Mouse (Mus musculus) G1E (cell line): ENCODE data around the gene Catsperg1. TPM values are rescaled to one million over a fixed set of nuclear protein-coding genes. Genes with fewer than 3 reads are reported as not detected.
A peak's percentile ranks its signal among the peaks of the same experiment; 100 is the strongest.

Experiments
- ATAC-seq: 2 replicates; pipeline ENCODE4 v1.8.0; 2016; ENCODE audit warnings: mild to moderate bottlenecking; ENCODE audit not compliant: insufficient number of reproducible peaks, poor library complexity, low FRiP score, severe bottlenecking; ENCODE audit errors: extremely low read depth
- DNase-seq: peaks from one replicate; pipeline ENCODE4 v3.0.0; 2012; ENCODE audit warnings: low spot score
- H3K27me3 ChIP-seq: 2 replicates; pipeline ENCODE4 v1.6.1; 2012; ENCODE audit warnings: mild to moderate bottlenecking, low read length, inconsistent platforms; ENCODE audit not compliant: insufficient read depth
- H3K36me3 ChIP-seq: replicated peaks from 2 replicates; pipeline ENCODE3; 2012; ENCODE audit warnings: mild to moderate bottlenecking, inconsistent platforms
- H3K4me1 ChIP-seq: 2 replicates; pipeline ENCODE4 v1.6.1; 2012; ENCODE audit warnings: low read depth, low read length, inconsistent platforms, mixed read lengths; ENCODE audit not compliant: insufficient read depth
- H3K4me3 ChIP-seq: 2 replicates; pipeline ENCODE4 v1.5.1; 2012; ENCODE audit warnings: low read depth, mild to moderate bottlenecking, inconsistent platforms, low read length, moderate library complexity, mixed read lengths
- H3K9me3 ChIP-seq: replicated peaks from 2 replicates; pipeline ENCODE4 v1.6.1; 2012; ENCODE audit warnings: inconsistent platforms
- CTCF ChIP-seq: IDR thresholded peaks from 2 replicates; pipeline ENCODE4 v1.5.1; 2012; ENCODE audit warnings: low read depth, low read length, inconsistent platforms, mixed read lengths
- GATA1 ChIP-seq: IDR thresholded peaks from 2 replicates; pipeline ENCODE4 v1.6.1; 2012; ENCODE audit warnings: borderline replicate concordance, low read length, inconsistent platforms, mixed read lengths
- GATA2 ChIP-seq: IDR thresholded peaks from 2 replicates; pipeline ENCODE4 v1.6.1; 2012; ENCODE audit warnings: low read depth, low read length, inconsistent platforms, borderline replicate concordance
- POLR2AphosphoS5 ChIP-seq: IDR thresholded peaks from 2 replicates; pipeline ENCODE4 v1.6.1; 2012; ENCODE audit warnings: low read depth, low read length, inconsistent platforms; ENCODE audit not compliant: insufficient replicate concordance
- TAL1 ChIP-seq: conservative IDR thresholded peaks from 2 replicates; pipeline ENCODE4 v1.6.1; 2012; ENCODE audit warnings: low read depth, low read length, inconsistent platforms, mixed read lengths
- polyA plus RNA-seq: library from polyadenylated mRNA; stranded (reverse); fragments of >175 nt; gene quantifications from 2 replicates; pipeline ENCODE4 v1.2.3, GENCODE M21; 2012
- total RNA-seq, 2 experiments: library from RNA; stranded (forward) in 1 of 2; stranded (reverse) in 1 of 2; fragments of 200-1000 nt in 1 of 2; fragments of >200 nt in 1 of 2; fragmentation: Nextera tagmentation in 1 of 2; gene quantifications; 2 replicates each; pipeline ENCODE4 v1.2.3; 2014 to 2017

Gene Catsperg1
- total and polyA plus RNA-seq, 3 experiments, result 0.04 to 3.0 (median 2.1) TPM

GRCm38 (mm10) chr7:29251166-29251565 lies 37.3 kb upstream of the Catsperg1 start:
- Histone ChIP-seq H3K4me1 (peaks cover 34% of the 10 kb centered on the region), H3K4me3 (no peak overlapping the region), H3K9me3 (no peaks in the 10 kb centered on the region), H3K36me3 (peaks cover 56% of the 10 kb centered on the region), H3K27me3 (no peaks in the 10 kb centered on the region)
- ATAC-seq (no peak; the same call in 1 of the 2 replicates), DNase-seq (no peak)
- TF ChIP-seq GATA2, result no peak
- TF ChIP-seq TAL1, result no peak
- no peak for TF ChIP-seq CTCF
- no peak for TF ChIP-seq POLR2AphosphoS5
- no peak for TF ChIP-seq GATA1

DNA sequence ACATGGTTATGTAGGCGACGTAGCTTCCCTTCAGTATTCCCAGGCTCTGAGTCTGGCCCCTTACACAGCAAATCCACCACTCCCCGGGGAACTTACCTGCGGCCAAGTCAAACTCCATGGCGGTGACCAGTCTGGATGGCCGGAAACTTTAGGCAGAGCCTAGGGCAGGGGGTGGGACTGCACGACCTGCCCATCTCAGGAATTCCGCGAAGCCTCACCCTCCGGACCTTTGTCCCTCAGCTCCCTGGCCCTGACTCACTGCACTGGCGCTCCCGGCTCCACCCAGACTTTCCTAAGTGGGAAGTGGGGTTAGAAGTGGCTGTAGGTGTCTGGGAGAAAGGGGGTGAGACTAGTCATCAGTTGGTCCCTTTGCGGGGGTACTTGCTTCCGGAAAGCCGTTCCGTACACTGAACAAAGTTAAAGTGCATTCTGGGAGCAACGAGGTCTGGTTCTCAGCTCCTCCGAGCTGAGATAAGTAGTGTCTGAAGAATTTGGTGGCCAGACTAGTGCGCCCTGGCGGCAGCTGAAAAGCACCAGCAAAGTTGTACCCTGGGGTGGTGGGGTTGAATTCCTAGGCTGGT lies 34.5 kb upstream of the Catsperg1 start, which contains the start of gene 2200002D01Rik:
2200002D01Rik (minus strand) TSS at position 206 of the 581 bp plus-strand sequence.
- ATAC-seq (no peak), DNase-seq (no peak)
- TF ChIP-seq POLR2AphosphoS5 (no peak), TAL1 (no peak), GATA2 (no peak), GATA1 (no peak), CTCF (no peak)
- Histone ChIP-seq H3K4me1 (peaks cover 38% of the 10 kb centered on the region), H3K9me3 (no peaks in the 10 kb centered on the region), H3K36me3 (peaks cover 63% of the 10 kb centered on the region), H3K27me3 (no peaks in the 10 kb centered on the region), H3K4me3 (0 out of 2 replicates have a peak within 1 kb of the TSS, but pooled peaks have one; percentile 23)

DNA sequence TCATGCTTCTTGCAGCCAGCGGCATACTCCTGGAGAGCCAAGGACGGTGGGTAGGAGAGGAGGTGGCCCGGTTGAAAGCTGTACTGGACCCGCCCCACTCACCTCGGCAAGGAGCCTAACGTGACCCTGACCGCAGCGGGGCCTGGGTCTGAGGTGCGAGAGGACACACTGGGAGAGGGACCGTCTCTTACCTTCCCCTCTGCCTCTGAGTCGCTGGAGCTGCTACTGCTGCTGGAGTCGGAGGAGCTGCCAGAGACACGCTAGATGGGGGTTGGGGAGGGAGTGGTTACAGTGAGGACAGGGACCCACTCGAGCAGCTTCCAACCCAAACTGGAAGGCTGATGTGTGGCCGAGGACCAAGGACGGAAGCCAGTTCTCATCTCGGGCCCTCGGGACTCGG lies 33.9 kb upstream of the Catsperg1 start:
- peaks cover 37% of the 10 kb centered on the region for H3K4me1 ChIP-seq

DNA sequence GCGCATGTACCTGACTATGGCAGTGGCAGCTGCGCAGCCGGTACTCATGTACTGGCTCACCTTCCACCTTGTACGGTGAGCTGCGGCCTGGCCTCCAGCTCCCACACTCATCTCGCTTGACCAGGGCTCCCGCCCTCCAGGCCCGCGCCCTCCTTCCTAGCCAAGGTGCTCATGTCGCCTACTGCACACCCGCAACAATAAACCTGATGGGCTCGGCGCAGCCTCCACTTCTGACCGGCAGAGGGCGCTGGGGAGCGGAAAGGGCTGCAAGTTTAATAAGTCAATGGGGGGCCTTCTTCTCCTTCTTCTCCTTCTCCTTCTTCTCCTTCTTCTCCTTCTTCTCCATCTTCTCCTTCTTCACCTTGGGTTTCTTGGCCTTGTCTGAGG lies 33.5 kb upstream of the Catsperg1 start:
- TF ChIP-seq GATA1, result no peak
- no peak for TF ChIP-seq TAL1
- TF ChIP-seq POLR2AphosphoS5, result no peak
- peak; percentile 84 for TF ChIP-seq CTCF
- TF ChIP-seq GATA2, result no peak
- no peak for ATAC-seq
- Histone ChIP-seq H3K27me3 (no peaks in the 10 kb centered on the region), H3K9me3 (no peaks in the 10 kb centered on the region), H3K4me3 (peak overlapping the region; percentile 23; the same call in 1 of the 2 replicates), H3K4me1 (peaks cover 38% of the 10 kb centered on the region), H3K36me3 (peaks cover 71% of the 10 kb centered on the region)
- DNase-seq, result peak; percentile 55

More for the DNA sequence above, 33.9 kb upstream of the Catsperg1 start:
- TF ChIP-seq CTCF (no peak), GATA2 (no peak), POLR2AphosphoS5 (no peak), GATA1 (no peak), TAL1 (no peak)
- H3K36me3 ChIP-seq, result peaks cover 68% of the 10 kb centered on the region
- H3K4me3 ChIP-seq, result no peak overlapping the region
- no peaks in the 10 kb centered on the region for H3K27me3 ChIP-seq
- no peaks in the 10 kb centered on the region for H3K9me3 ChIP-seq
- DNase-seq, result no peak
- no peak for ATAC-seq

DNA sequence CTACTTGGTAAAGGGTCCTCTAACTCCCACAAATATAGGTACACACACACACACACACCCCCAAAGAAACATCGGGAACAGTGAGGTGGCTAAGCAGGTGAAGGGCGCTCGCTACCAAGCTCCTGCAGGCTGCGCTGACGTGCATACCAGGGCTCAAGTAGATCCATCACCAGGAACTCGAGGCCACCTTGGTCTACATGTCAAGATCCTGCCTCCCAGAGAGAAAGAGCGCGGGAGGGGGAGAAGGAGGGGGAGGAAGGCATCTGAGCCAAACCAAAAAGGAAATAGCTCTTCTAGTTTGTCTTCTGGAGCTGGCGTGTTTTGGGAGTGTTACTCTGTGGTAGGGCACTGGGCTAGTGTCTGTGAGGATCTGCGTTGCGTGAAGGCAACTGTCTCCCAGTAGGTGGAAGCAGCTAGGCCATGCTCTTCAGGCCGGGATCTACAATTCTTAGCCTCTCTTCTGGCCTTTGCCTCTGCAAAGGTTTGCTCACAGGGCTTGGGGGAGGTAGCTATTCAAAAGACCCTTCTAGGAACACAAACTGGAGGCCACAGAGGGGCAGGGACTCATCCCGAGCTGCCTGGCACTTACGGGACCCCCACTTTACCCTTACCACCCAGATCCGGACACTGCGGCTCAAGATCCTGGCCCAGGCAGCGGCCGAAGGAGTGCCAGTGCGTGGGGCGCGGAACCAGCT lies 32.9 kb upstream of the Catsperg1 start:
- Histone ChIP-seq H3K4me1 (peaks cover 41% of the 10 kb centered on the region), H3K4me3 (peak overlapping the region; percentile 23; the same call in 1 of the 2 replicates), H3K27me3 (no peaks in the 10 kb centered on the region), H3K36me3 (peaks cover 75% of the 10 kb centered on the region), H3K9me3 (no peaks in the 10 kb centered on the region)
- TF ChIP-seq TAL1, result no peak
- no peak for TF ChIP-seq POLR2AphosphoS5
- TF ChIP-seq CTCF, result no peak
- no peak for TF ChIP-seq GATA1
- TF ChIP-seq GATA2, result no peak
- ATAC-seq (no peak), DNase-seq (no peak)

DNA sequence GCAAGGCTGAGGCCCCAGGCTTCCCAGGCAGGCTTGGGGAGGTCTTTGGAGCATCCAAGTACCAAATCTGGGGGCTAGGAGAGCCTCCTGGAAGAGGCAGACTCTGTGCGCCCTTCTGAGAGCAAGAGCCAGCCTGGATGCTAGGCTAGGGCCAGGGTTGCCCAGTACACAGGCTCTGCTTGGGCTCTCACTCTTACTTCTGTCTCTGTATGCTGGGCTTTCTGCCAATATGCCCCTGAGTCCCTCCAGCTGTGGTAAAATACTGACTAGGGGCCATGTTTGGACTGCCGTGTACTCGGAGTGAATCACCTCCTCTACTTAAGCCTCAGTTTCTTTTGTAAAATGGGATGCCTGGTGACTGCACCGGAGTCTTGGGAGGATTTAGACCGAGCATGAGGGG lies 32.2 kb upstream of the Catsperg1 start:
- DNase-seq, result no peak
- H3K27me3 ChIP-seq, result no peaks in the 10 kb centered on the region
- H3K36me3 ChIP-seq, result peaks cover 82% of the 10 kb centered on the region
- TF ChIP-seq POLR2AphosphoS5 (no peak), GATA1 (no peak), CTCF (no peak), TAL1 (no peak), GATA2 (no peak)
- H3K4me1 ChIP-seq, result peaks cover 41% of the 10 kb centered on the region
- no peaks in the 10 kb centered on the region for H3K9me3 ChIP-seq
- no peak for ATAC-seq
- no peak overlapping the region for H3K4me3 ChIP-seq
